Mouse (Mus musculus) lung, postnatal 0 days (tissue): ENCODE measurements around the gene Sys1.

Source experiments
- CTCF ChIP-seq: IDR thresholded peaks from 2 replicates; pipeline ENCODE4 v1.5.1; 2016; ENCODE audit warnings: antibody characterized with exemption, mild to moderate bottlenecking
- EP300 ChIP-seq: IDR thresholded peaks from 2 replicates; pipeline ENCODE4 v1.6.1; 2016; ENCODE audit warnings: antibody characterized with exemption, mild to moderate bottlenecking, control low read depth

- TF ChIP-seq EP300 (0 out of 2 replicates have a peak, but pooled peaks have one; percentile 5), CTCF (no peak)
Observed at GRCm38 (mm10) chr2:164510621-164511190, 53.9 kb downstream of the Sys1 start.
